Mouse (Mus musculus): ENCODE data around the gene Cep83. TPM values are rescaled to one million over a fixed set of nuclear protein-coding genes. Genes with fewer than 3 reads are reported as not detected.
A peak's percentile ranks its signal among the peaks of the same experiment; 100 is the strongest.

The Cep83 gene
- total and polyA plus RNA-seq, 3 experiments, result 5.3 to 21.2 (median 18.8) TPM

DNA sequence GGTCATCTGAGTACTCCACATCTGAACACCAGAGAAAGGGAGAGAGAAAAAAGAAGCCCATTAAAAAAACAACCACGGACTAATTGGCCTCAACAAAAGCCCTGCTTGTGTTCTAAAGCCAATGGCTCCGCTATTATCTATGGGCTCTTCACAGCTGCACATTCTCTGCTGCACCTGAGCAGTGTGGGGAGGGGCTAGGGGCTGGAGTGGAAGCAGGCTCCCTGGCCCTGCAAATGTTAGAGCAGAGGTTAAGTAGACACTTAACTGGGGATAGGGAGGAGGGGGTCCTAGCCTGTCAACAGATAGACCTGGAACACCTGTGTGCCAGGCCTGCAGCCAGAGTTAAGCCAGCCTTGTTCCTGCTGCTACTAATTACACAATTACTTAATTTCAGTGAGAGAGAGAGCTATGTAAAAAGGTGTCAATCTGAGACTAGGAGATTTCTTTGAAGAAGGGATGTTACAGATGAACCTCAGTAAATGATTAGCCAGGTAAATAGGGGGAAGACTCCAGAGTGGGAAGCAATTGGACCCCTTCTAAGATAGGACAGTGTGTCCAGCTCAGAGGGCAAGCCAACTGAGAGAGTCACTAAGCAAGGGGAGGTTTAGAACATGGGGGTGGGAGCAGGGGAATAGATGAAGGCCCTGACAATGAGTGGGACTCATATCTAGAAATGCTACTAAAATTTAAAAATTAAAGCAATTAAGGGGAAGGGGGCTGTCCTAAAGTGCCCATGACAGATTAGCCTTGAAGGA lies 111.2 kb downstream of the Cep83 start:
- Histone ChIP-seq H3K27ac (no peak overlapping the region), H3K36me3 (ENCODE audit: control insufficient read depth, insufficient read depth, low read length) (no peaks in the 10 kb centered on the region), H3K27me3 (ENCODE audit: control insufficient read depth, insufficient read depth, low read length) (no peaks in the 10 kb centered on the region), H3K4me3 (no peak overlapping the region), H3K4me1 (ENCODE audit: control insufficient read depth, insufficient read depth, low read length) (peaks cover 3% of the 10 kb centered on the region), H3K9ac (ENCODE audit: low read depth, low read length) (no peak overlapping the region), H3K79me2 (replicated peaks; ENCODE audit: control insufficient read depth, insufficient read depth, low read length) (no peaks in the 10 kb centered on the region)
- intact Hi-C loops (cut with DNase I), result loop anchor here (10.0 kb wide), 1 partner anchor 175 kb away; no protein-coding TSS in a partner anchor
- DNase-seq, result no peak
- no peak for TF ChIP-seq CTCF (IDR thresholded peaks at IDR 0.05)
- no peak for TF ChIP-seq POLR2A (IDR thresholded peaks at IDR 0.05; ENCODE audit: insufficient read depth, low read depth, low read length)
- TF ChIP-seq EP300 (IDR thresholded peaks at IDR 0.05; ENCODE audit: insufficient read depth, low read depth, low read length), result no peak
- 71% methylated on average over 2 of the region's 2 CpGs for WGBS

- H3K27me3 ChIP-seq (ENCODE audit: control insufficient read depth, insufficient read depth, low read length), result no peaks in the 10 kb centered on the region
- TF ChIP-seq EP300 (IDR thresholded peaks at IDR 0.05; ENCODE audit: insufficient read depth, low read depth, low read length) (no peak), POLR2A (IDR thresholded peaks at IDR 0.05; ENCODE audit: insufficient read depth, low read depth, low read length) (no peak), CTCF (IDR thresholded peaks at IDR 0.05) (no peak)
- no peak overlapping the region for H3K9ac ChIP-seq (ENCODE audit: low read depth, low read length)
- intact Hi-C loops (cut with DNase I), result loop anchor here (10.0 kb wide), 1 partner anchor 176 kb away; no protein-coding TSS in a partner anchor
- peaks cover 3% of the 10 kb centered on the region for H3K4me1 ChIP-seq (ENCODE audit: control insufficient read depth, insufficient read depth, low read length)
- no peaks in the 10 kb centered on the region for H3K36me3 ChIP-seq (ENCODE audit: control insufficient read depth, insufficient read depth, low read length)
- no peak for DNase-seq
- no peak overlapping the region for H3K4me3 ChIP-seq
- H3K79me2 ChIP-seq (replicated peaks; ENCODE audit: control insufficient read depth, insufficient read depth, low read length), result no peaks in the 10 kb centered on the region
- no peak overlapping the region for H3K27ac ChIP-seq
- 53% methylated on average over 7 of the region's 7 CpGs for WGBS
These were observed 112.4 kb downstream of the Cep83 start for GRCm38 (mm10) chr10:94800677-94801354.

GRCm38 (mm10) chr10:94804029-94804908 lies 115.8 kb downstream of the Cep83 start:
- Histone ChIP-seq H3K4me1 (ENCODE audit: control insufficient read depth, insufficient read depth, low read length) (peaks cover 3% of the 10 kb centered on the region), H3K36me3 (ENCODE audit: control insufficient read depth, insufficient read depth, low read length) (no peaks in the 10 kb centered on the region), H3K27ac (no peak overlapping the region), H3K27me3 (ENCODE audit: control insufficient read depth, insufficient read depth, low read length) (no peaks in the 10 kb centered on the region), H3K4me3 (no peak overlapping the region), H3K9ac (ENCODE audit: low read depth, low read length) (no peak overlapping the region), H3K79me2 (replicated peaks; ENCODE audit: control insufficient read depth, insufficient read depth, low read length) (no peaks in the 10 kb centered on the region)
- TF ChIP-seq EP300 (IDR thresholded peaks at IDR 0.05; ENCODE audit: insufficient read depth, low read depth, low read length), result no peak
- TF ChIP-seq CTCF (IDR thresholded peaks at IDR 0.05), result no peak
- TF ChIP-seq POLR2A (IDR thresholded peaks at IDR 0.05; ENCODE audit: insufficient read depth, low read depth, low read length), result no peak
- WGBS, result 41% methylated on average over 10 of the region's 10 CpGs
- DNase-seq, result peak; percentile 27 to 35
- intact Hi-C loops (cut with DNase I), result loop anchor here (10.0 kb wide), 1 partner anchor 179 kb away; no protein-coding TSS in a partner anchor

GRCm38 (mm10) chr10:94804909-94805220 lies 116.4 kb downstream of the Cep83 start:
- WGBS, result 80% methylated on average over 1 of the region's 1 CpGs
- no peak for TF ChIP-seq POLR2A (IDR thresholded peaks at IDR 0.05; ENCODE audit: insufficient read depth, low read depth, low read length)
- TF ChIP-seq EP300 (IDR thresholded peaks at IDR 0.05; ENCODE audit: insufficient read depth, low read depth, low read length), result no peak
- no peak for TF ChIP-seq CTCF (IDR thresholded peaks at IDR 0.05)
- Histone ChIP-seq H3K4me3 (no peak overlapping the region), H3K4me1 (ENCODE audit: control insufficient read depth, insufficient read depth, low read length) (peaks cover 3% of the 10 kb centered on the region), H3K27me3 (ENCODE audit: control insufficient read depth, insufficient read depth, low read length) (no peaks in the 10 kb centered on the region), H3K79me2 (replicated peaks; ENCODE audit: control insufficient read depth, insufficient read depth, low read length) (no peaks in the 10 kb centered on the region), H3K27ac (no peak overlapping the region), H3K9ac (ENCODE audit: low read depth, low read length) (no peak overlapping the region), H3K36me3 (ENCODE audit: control insufficient read depth, insufficient read depth, low read length) (no peaks in the 10 kb centered on the region)
- intact Hi-C loops (cut with DNase I), result loop anchor here (10.0 kb wide), 1 partner anchor 180 kb away; no protein-coding TSS in a partner anchor
- DNase-seq, result no peak

GRCm38 (mm10) chr10:94807323-94807722 lies 118.9 kb downstream of the Cep83 start:
- DNase-seq, result no peak
- Histone ChIP-seq H3K27ac (no peak overlapping the region), H3K27me3 (ENCODE audit: control insufficient read depth, insufficient read depth, low read length) (no peaks in the 10 kb centered on the region), H3K36me3 (ENCODE audit: control insufficient read depth, insufficient read depth, low read length) (no peaks in the 10 kb centered on the region), H3K4me1 (ENCODE audit: control insufficient read depth, insufficient read depth, low read length) (peaks cover 3% of the 10 kb centered on the region), H3K79me2 (replicated peaks; ENCODE audit: control insufficient read depth, insufficient read depth, low read length) (no peaks in the 10 kb centered on the region), H3K4me3 (no peak overlapping the region), H3K9ac (ENCODE audit: low read depth, low read length) (no peak overlapping the region)
- intact Hi-C loops (cut with DNase I), result loop anchor here (10.0 kb wide), 1 partner anchor 183 kb away; no protein-coding TSS in a partner anchor
- WGBS, result 65% methylated on average over 7 of the region's 7 CpGs
- no peak for TF ChIP-seq POLR2A (IDR thresholded peaks at IDR 0.05; ENCODE audit: insufficient read depth, low read depth, low read length)
- no peak for TF ChIP-seq EP300 (IDR thresholded peaks at IDR 0.05; ENCODE audit: insufficient read depth, low read depth, low read length)
- TF ChIP-seq CTCF (IDR thresholded peaks at IDR 0.05), result peak; percentile 17; the same call in 1 of the 2 replicates

Measured in heart, adult 2 months (tissue).